Comparison of ENCODE assay signal across 8 mouse cellular contexts in genomic region chr4:46343596-46344260, GRCm38 (mm10). TPM values are rescaled to one million over a fixed set of nuclear protein-coding genes. Genes with fewer than 3 reads are reported as not detected.
DNase-seq lines count a peak whose midpoint lies in the region; TF ChIP-seq lines count a peak whose summit lies in the region.

Gene Foxe1 (plus strand): TSS chr4:46343609.

- H3K27me3 ChIP-seq in limb, embryonic 10.5 days (ENCODE audit: low read depth, poor library complexity, severe bottlenecking) = peaks cover 100% of the 10 kb centered on the region

- TF ChIP-seq POLR2A in lung, adult 2 months (IDR thresholded peaks at IDR 0.05; ENCODE audit: borderline replicate concordance, extremely low read depth, low read depth, low read length) = no peak
- no peak for TF ChIP-seq POLR2A in embryonic fibroblast, embryonic 13.5 days (IDR thresholded peaks at IDR 0.05; ENCODE audit: low read depth, low read length)
- no peak for TF ChIP-seq POLR2A in olfactory bulb, adult 2 months (IDR thresholded peaks at IDR 0.05; ENCODE audit: insufficient read depth, low read depth, low read length)

- no peak for DNase-seq in lung, adult 2 months
- DNase-seq in lung, adult 18-20 months = no peak
- peak; percentile 57 for DNase-seq in limb, embryonic 10.5 days (ENCODE audit: low spot score)
- DNase-seq in right cerebral cortex, adult 18-20 months = no peak
- DNase-seq in gastrocnemius, postnatal 14 days = no peak
- no peak for DNase-seq in adrenal gland, postnatal 4 days (ENCODE audit: low spot score in 2 of 2)

- no peak for TF ChIP-seq CTCF in lung, adult 2 months (IDR thresholded peaks at IDR 0.05; ENCODE audit: insufficient read depth, low read length)
- TF ChIP-seq CTCF in embryonic fibroblast, embryonic 13.5 days (IDR thresholded peaks at IDR 0.05; ENCODE audit: borderline replicate concordance, insufficient read depth, low read length) = no peak
- no peak for TF ChIP-seq CTCF in olfactory bulb, adult 2 months (IDR thresholded peaks at IDR 0.05; ENCODE audit: insufficient read depth, low read depth, low read length)

- no peaks in the 10 kb centered on the region for H3K36me3 ChIP-seq in limb, embryonic 10.5 days

- intact Hi-C loops in gastrocnemius, postnatal 14 days (cut with DNase I; ENCODE audit: low total_unique reads) = loop anchor here (10.0 kb wide), 1 partner anchor 139 kb away; no protein-coding TSS in a partner anchor

- no peaks in the 10 kb centered on the region for H3K9me3 ChIP-seq in limb, embryonic 10.5 days (replicated peaks)

- H3K4me3 ChIP-seq in lung, adult 2 months (replicated peaks; ENCODE audit: extremely low read depth, low read depth, low read length) = peak within 1 kb of the TSS; percentile 22
- peak within 1 kb of the TSS; percentile 19 for H3K4me3 ChIP-seq in embryonic fibroblast, embryonic 13.5 days (ENCODE audit: insufficient read depth, low read length)
- H3K4me3 ChIP-seq in limb, embryonic 10.5 days = peak within 1 kb of the TSS; percentile 39
- H3K4me3 ChIP-seq in olfactory bulb, adult 2 months (ENCODE audit: insufficient read depth, low read depth, low read length) = peak within 1 kb of the TSS; percentile 30

- no peak within 1 kb of the TSS for H3K27ac ChIP-seq in embryonic fibroblast, embryonic 13.5 days (ENCODE audit: insufficient read depth, low read length)
- peak within 1 kb of the TSS; percentile 43; the same call in 1 of the 2 replicates for H3K27ac ChIP-seq in limb, embryonic 10.5 days
- no peak within 1 kb of the TSS for H3K27ac ChIP-seq in olfactory bulb, adult 2 months (ENCODE audit: insufficient read depth, low read depth, low read length)

- peaks cover 3% of the 10 kb centered on the region for H3K4me1 ChIP-seq in lung, adult 2 months (ENCODE audit: control insufficient read depth, insufficient read depth, low read length)
- H3K4me1 ChIP-seq in embryonic fibroblast, embryonic 13.5 days (ENCODE audit: control insufficient read depth, insufficient read depth, low read length) = no peaks in the 10 kb centered on the region
- H3K4me1 ChIP-seq in limb, embryonic 10.5 days = peaks cover 33% of the 10 kb centered on the region
- H3K4me1 ChIP-seq in olfactory bulb, adult 2 months (ENCODE audit: control insufficient read depth, insufficient read depth, low read length) = peaks cover 10% of the 10 kb centered on the region

- WGBS in lung, adult 2 months = 5% methylated on average over 62 of the region's 70 CpGs
- 2% methylated on average over 68 of the region's 70 CpGs for WGBS in limb, embryonic 10.5 days
- 2% methylated on average over 69 of the region's 70 CpGs for WGBS in olfactory bulb, adult 2 months

RNA-seq across cellular contexts. Expression of gene Foxe1, which starts in this region (rescaled TPM):
- 1.6 TPM in 1 of 2 replicates, not detected in the other for polyA plus RNA-seq in lung, adult 2 months (2012; rRNA removed)
- polyA plus RNA-seq in embryonic fibroblast, embryonic 13.5 days (2011; ENCODE audit: insufficient read length, low read depth, missing spikeins) = not detected in 2 replicates
- 0.35 TPM in 1 of 2 replicates, not detected in the other for polyA plus RNA-seq in limb, embryonic 10.5 days (2016; fragmentation: Nextera tagmentation; extraction: Ambion mirVana)
- not detected in 2 replicates for polyA plus RNA-seq in olfactory bulb, adult 2 months (2012; ENCODE audit: insufficient read depth, insufficient read length, low replicate concordance, missing spikeins)
- total RNA-seq in gastrocnemius, postnatal 14 days (2021) = not detected
- not detected for total RNA-seq in adrenal gland, postnatal 4 days (2021)

Comparison
In these comparisons a context has a peak if more than half of its experiments do, and no peak if none do; other contexts are left out.
1. Peak in DNase-seq, H3K4me3 ChIP-seq and H3K27ac ChIP-seq in limb, embryonic 10.5 days; RNA of the gene not detected or under 1 TPM.